In the genomic region with DNA sequence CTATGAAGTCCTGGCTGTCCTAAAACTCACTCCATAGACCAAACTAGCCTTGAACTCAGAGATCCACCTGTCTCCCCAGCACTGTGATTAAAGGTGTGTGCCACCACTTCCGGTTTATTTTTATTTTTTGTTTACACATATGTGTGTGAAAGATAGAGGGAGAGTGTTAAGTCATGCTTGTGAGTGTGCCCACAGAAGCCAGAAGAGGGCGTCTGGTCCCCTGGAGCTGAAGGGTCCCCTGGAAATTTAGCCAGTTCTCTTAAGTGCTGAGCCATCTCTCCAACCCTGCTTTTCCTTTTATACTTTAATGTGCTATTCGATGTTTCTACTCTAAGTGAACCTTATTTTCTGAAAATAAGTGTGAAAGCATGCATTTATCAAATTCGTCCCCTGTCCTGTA, we compare ENCODE assay signal across 8 mouse cellular contexts. TPM values are rescaled to one million over a fixed set of nuclear protein-coding genes. Genes with fewer than 3 reads are reported as not detected.
DNase-seq lines count a peak whose midpoint lies in the region; ATAC-seq and TF ChIP-seq lines count a peak whose summit lies in the region.

No protein-coding gene starts in this region.

- peak overlapping the region; percentile 21; the same call in 1 of the 2 replicates for H3K4me2 ChIP-seq in intestine, postnatal 0 days (replicated peaks; ENCODE audit: low read depth)

- no peak overlapping the region for H3K27ac ChIP-seq in intestine, postnatal 0 days (ENCODE audit: low read depth, low read length)

- WGBS in intestine, postnatal 0 days, result 13% methylated on average over 4 of the region's 4 CpGs

- no peak overlapping the region for H3K9ac ChIP-seq in intestine, postnatal 0 days (ENCODE audit: low read depth, low read length)

- H3K4me3 ChIP-seq in intestine, postnatal 0 days (ENCODE audit: low read depth, low read length), result no peak overlapping the region

- H3K9me3 ChIP-seq in intestine, postnatal 0 days (ENCODE audit: control insufficient read depth), result no peaks in the 10 kb centered on the region

- ATAC-seq in common myeloid progenitor, adult 5-6 weeks (replicated peaks; ENCODE audit: low read depth, poor library complexity, severe bottlenecking), result peak; percentile 78
- ATAC-seq in intestine, postnatal 0 days, result no peak
- ATAC-seq in inflammation-experienced regulatory T-cells, adult 6 months, result no peak

- H3K36me3 ChIP-seq in intestine, postnatal 0 days (ENCODE audit: control insufficient read depth, insufficient read depth), result no peaks in the 10 kb centered on the region

- TF ChIP-seq CTCF in intestine, postnatal 0 days (IDR thresholded peaks at IDR 0.05; ENCODE audit: low read depth), result peak; percentile 70

- H3K27me3 ChIP-seq in intestine, postnatal 0 days (replicated peaks; ENCODE audit: control insufficient read depth, insufficient read depth, low read length), result no peaks in the 10 kb centered on the region

- H3K4me1 ChIP-seq in intestine, postnatal 0 days (replicated peaks; ENCODE audit: control insufficient read depth, insufficient read depth, low read length), result no peaks in the 10 kb centered on the region

- peak; percentile 12 for DNase-seq in cerebellum, postnatal 36 days
- DNase-seq in cerebellum, adult 9-10 months, result no peak
- peak; percentile 66 for DNase-seq in 416B (ENCODE audit: low read depth)
- DNase-seq in lung, postnatal 36 days, result peak; percentile 58
- DNase-seq in Muller cell, postnatal 12 days (ENCODE audit: inconsistent ontology term), result no peak

RNA-seq across cellular contexts. Expression of a gene that starts 25.3 kb away (rescaled TPM):
- not detected in 2 replicates for total RNA-seq in common myeloid progenitor, adult 5-6 weeks (2017)
- polyA plus RNA-seq in intestine, postnatal 0 days (2015; fragmentation: Nextera tagmentation; extraction: Ambion mirVana), result 42.1 and 48.3 TPM in 2 replicates
- under 1 TPM in 1 of 3 experiments, not detected in 2; 0.11 TPM for polyA plus RNA-seq in inflammation-experienced regulatory T-cells, adult 6 months (2017; shearing (Covaris generic))

RNA-seq across cellular contexts. Expression of a gene that starts 25.7 kb away (rescaled TPM):
- total RNA-seq in common myeloid progenitor, adult 5-6 weeks (2017), result 24.3 and 24.6 TPM in 2 replicates
- 4.8 and 5.8 TPM in 2 replicates for polyA plus RNA-seq in intestine, postnatal 0 days (2015; fragmentation: Nextera tagmentation; extraction: Ambion mirVana)
- 10 to 100 TPM in 2 of 3 experiments, 1 to 10 TPM in 1; 9.4 to 20.5 (median 15.2) TPM for polyA plus RNA-seq in inflammation-experienced regulatory T-cells, adult 6 months (2017; shearing (Covaris generic))

Comparison
In these comparisons a context has a peak if more than half of its experiments do, and no peak if none do; other contexts are left out.
1. DNase-seq: peak in cerebellum, postnatal 36 days (2 of 2), 416B (single experiment) and lung, postnatal 36 days (single experiment); none in cerebellum, adult 9-10 months (single experiment) and Muller cell, postnatal 12 days (single experiment).
2. RNA of a gene that starts 25.3 kb away (polyA plus RNA-seq): 42.1 to 48.3 TPM in intestine, postnatal 0 days; 0.11 TPM in inflammation-experienced regulatory T-cells, adult 6 months; every median in the first group is over 10 times any median in the second.